Mouse (Mus musculus) embryonic facial prominence, embryonic 13.5 days (tissue): ENCODE results near the gene Hoxa6. TPM values are rescaled to one million over a fixed set of nuclear protein-coding genes. Genes with fewer than 3 reads are reported as not detected.

ENCODE experiments used
- ATAC-seq: fragments of 200-750 bp; cut with Nextera tagmentation; 2 replicates; pipeline ENCODE4 v1.8.0; 2017; ENCODE audit warnings: low read depth; ENCODE audit not compliant: insufficient number of reproducible peaks, insufficient read depth, low FRiP score, low TSS enrichment
- H3K27ac ChIP-seq: fragments of 300-500 bp; sonication (generic); 2 replicates; pipeline ENCODE4 v1.5.1; 2015; ENCODE audit warnings: moderate library complexity, mild to moderate bottlenecking, inconsistent platforms
- H3K27me3 ChIP-seq: fragments of 300-500 bp; sonication (generic); 2 replicates; pipeline ENCODE4 v1.6.1; 2015; ENCODE audit warnings: mild to moderate bottlenecking, inconsistent platforms
- H3K36me3 ChIP-seq: fragments of 300-500 bp; sonication (generic); 2 replicates; pipeline ENCODE4 v1.6.1; 2015; ENCODE audit warnings: mild to moderate bottlenecking, inconsistent platforms
- H3K4me1 ChIP-seq: fragments of 300-500 bp; sonication (generic); 2 replicates; pipeline ENCODE4 v1.6.1; 2015; ENCODE audit warnings: inconsistent platforms
- H3K4me2 ChIP-seq: fragments of 300-500 bp; sonication (generic); 2 replicates; pipeline ENCODE4 v1.6.1; 2015; ENCODE audit warnings: moderate library complexity, mild to moderate bottlenecking, inconsistent platforms
- H3K4me3 ChIP-seq: fragments of 300-500 bp; sonication (generic); 2 replicates; pipeline ENCODE4 v1.5.1; 2015; ENCODE audit warnings: mild to moderate bottlenecking, inconsistent platforms
- H3K9ac ChIP-seq: fragments of 300-500 bp; sonication (generic); 2 replicates; pipeline ENCODE4 v1.6.1; 2015; ENCODE audit warnings: mild to moderate bottlenecking, inconsistent platforms
- H3K9me3 ChIP-seq: fragments of 300-500 bp; sonication (generic); 2 replicates; pipeline ENCODE4 v1.6.1; 2016; ENCODE audit warnings: inconsistent platforms
- WGBS: fragments of 180-500 bp; shearing (Covaris S2); methylation state at CpG from one replicate; pipeline ENCODE4 v1.1.7; 2015; ENCODE audit warnings: mixed read lengths; 5-methylcytosine and 5-hydroxymethylcytosine counted together
- polyA plus RNA-seq: library from polyadenylated mRNA; unstranded; fragments of >200 nt; fragmentation: Nextera tagmentation; extraction: Ambion mirVana; gene quantifications from 2 replicates; pipeline ENCODE4 v1.2.1, GENCODE M21; 2015

Hoxa6 gene
- polyA plus RNA-seq, 1 experiment from 2014 or later: 0.81 TPM

DNA sequence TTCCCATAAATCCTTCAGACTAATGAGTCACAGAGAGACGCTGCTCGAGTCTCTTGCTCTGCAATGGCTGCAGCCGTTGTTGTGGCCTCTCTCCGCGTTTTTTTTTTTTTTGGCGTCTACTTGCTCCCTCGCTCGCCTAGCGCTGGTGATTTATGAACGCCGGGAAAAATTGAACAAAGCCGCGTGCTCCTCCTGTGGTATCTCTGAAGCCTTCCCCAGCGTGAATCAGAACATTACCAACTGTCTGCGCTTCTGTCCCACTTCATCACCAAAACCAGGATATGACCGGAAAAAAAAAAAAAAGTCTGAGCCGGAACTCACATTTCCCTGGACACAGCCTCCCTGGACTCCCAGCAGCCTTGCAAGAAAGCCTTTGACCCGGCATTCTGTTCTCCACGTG lies 23.3 kb downstream of the Hoxa6 start:
- Histone ChIP-seq H3K27ac (no peak overlapping the region), H3K4me2 (no peak overlapping the region), H3K4me1 (no peaks in the 10 kb centered on the region), H3K4me3 (no peak overlapping the region), H3K9ac (no peak overlapping the region), H3K9me3 (no peaks in the 10 kb centered on the region), H3K27me3 (peaks cover 100% of the 10 kb centered on the region), H3K36me3 (no peaks in the 10 kb centered on the region)
- no peak for ATAC-seq
- WGBS: 1% methylated on average over 19 of the region's 19 CpGs

DNA sequence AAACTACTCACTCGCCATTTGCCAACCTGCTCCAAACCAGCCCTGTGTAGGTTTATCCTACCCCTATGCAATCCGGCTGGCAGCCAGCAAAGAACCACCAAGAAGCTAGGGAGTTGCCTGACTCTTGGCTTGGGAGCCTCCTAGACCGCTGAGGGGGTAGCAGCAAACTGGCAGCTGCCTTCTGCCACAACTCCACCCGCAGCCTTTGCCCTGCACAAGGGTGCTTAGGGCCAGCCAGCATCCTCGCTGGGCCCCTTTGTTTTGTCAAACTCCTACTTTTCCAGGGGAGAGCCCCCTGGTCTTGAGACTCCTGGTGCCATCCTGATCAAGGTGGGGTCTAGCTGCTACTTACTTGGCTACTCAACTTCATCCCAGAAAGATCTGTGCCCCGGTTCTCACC lies 23.9 kb downstream of the Hoxa6 start:
- no peak for ATAC-seq
- Histone ChIP-seq H3K27me3 (peaks cover 100% of the 10 kb centered on the region), H3K9me3 (no peaks in the 10 kb centered on the region), H3K4me1 (no peaks in the 10 kb centered on the region), H3K4me3 (no peak overlapping the region), H3K9ac (no peak overlapping the region), H3K27ac (no peak overlapping the region), H3K36me3 (no peaks in the 10 kb centered on the region), H3K4me2 (no peak overlapping the region)
- WGBS: 3% methylated on average over 6 of the region's 6 CpGs

DNA sequence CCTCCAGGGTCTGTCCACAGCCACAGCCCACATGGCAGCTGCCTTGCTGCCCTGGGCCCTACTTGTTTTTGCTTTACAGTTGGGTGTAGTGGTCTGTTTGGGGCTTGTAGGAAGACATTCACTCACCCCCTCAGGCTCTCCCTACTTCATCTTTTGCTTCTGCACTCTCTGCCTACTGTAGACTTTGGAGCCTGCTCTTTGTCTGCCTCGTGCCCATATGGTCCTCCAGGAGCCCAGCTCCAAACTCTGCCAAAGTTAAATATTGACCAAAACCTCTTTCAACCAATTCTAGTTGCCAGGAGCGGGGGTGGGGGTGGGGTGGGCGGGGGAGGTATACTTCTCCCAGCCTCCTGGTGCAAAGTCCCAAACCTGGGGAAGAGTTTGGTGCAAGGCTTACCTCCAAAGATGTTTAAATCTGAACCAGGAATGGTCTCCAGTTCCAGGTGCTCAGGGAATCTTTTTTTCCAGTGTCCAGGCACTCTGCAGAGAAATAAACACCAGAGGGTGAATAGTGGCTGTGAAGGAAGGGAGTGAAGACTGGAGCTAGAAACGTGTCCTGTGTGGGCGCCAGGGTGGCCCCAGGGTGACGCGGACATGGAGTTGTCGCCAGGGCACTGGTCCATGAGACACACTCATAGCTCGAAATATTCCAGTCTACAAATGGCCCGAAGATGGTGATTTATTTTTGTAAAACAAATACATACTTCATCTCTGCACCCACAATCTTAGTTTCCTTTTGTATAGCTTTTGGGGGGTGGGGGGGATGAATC lies 25.0 kb downstream of the Hoxa6 start:
- Histone ChIP-seq H3K9me3 (no peaks in the 10 kb centered on the region), H3K4me2 (no peak overlapping the region), H3K27ac (no peak overlapping the region), H3K36me3 (no peaks in the 10 kb centered on the region), H3K4me3 (no peak overlapping the region), H3K27me3 (peaks cover 100% of the 10 kb centered on the region), H3K4me1 (no peaks in the 10 kb centered on the region), H3K9ac (no peak overlapping the region)
- 10% methylated on average over 10 of the region's 10 CpGs for WGBS
- no peak for ATAC-seq

DNA sequence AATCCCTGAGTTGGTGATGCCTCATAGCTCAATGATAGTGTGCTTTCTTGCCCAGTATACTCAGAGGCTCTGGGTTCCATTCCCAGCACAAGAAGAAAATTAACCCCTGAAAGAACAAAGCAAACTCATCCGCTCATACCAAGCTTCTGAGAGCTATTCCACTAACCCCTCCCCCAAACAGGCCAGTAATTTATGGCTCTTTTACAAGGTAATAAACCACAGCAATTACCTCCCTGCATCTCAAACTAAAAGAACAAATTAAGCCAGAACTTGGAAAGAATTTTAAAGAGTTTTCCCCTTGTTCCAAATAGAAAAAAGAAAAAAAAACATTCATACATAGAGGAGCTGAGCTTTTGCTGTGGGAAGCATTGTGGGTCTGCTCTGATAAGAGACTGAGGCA lies 25.7 kb downstream of the Hoxa6 start:
- H3K27ac ChIP-seq: no peak overlapping the region
- H3K36me3 ChIP-seq: no peaks in the 10 kb centered on the region
- 5% methylated on average over 1 of the region's 1 CpGs for WGBS
- H3K9me3 ChIP-seq: no peaks in the 10 kb centered on the region
- no peaks in the 10 kb centered on the region for H3K4me1 ChIP-seq
- no peak overlapping the region for H3K4me2 ChIP-seq
- ATAC-seq: no peak
- no peak overlapping the region for H3K4me3 ChIP-seq
- H3K9ac ChIP-seq: no peak overlapping the region
- peaks cover 100% of the 10 kb centered on the region for H3K27me3 ChIP-seq

DNA sequence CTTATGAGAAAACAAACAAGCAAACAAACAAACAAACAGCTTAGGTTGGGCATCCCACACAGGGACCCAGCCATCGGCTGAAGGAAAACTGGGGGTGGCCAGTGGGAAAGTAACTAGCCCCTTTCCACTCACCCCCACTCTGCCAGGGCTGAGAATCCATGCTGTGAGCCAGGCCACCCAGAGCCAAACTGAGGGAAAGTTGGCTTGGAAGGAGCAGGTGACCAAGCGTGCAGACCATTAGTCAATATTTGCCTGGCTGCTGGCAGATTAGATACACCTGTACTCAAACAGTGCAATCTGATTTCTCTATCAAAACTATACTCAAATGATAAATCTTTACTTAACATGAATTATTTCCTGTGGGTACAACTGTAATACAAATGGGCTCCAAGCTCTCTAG lies 26.5 kb downstream of the Hoxa6 start:
- Histone ChIP-seq H3K4me3 (no peak overlapping the region), H3K27ac (no peak overlapping the region), H3K27me3 (peaks cover 100% of the 10 kb centered on the region), H3K4me1 (no peaks in the 10 kb centered on the region), H3K36me3 (no peaks in the 10 kb centered on the region), H3K9ac (no peak overlapping the region), H3K9me3 (no peaks in the 10 kb centered on the region), H3K4me2 (no peak overlapping the region)
- no peak for ATAC-seq
- 17% methylated on average over 2 of the region's 2 CpGs for WGBS

DNA sequence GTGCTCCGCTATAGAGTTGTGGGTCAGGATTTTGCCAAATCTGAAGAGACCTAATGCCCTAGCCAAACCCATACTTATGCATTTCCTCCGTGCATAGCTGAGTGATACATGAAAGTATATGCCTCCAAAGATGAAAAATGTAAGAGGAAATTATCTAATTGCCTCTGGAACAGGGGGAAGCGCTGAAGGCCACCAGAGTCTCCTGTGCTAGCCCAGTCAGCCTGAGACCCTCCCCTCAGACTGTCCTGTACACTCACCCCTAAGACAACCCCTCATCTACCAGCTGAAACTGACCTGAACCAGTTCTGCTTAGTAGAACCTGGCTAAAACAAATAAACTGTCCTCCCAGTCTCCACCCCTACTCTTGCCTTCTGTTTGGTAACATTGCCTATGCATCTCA lies 27.8 kb downstream of the Hoxa6 start:
- no peaks in the 10 kb centered on the region for H3K9me3 ChIP-seq
- H3K4me1 ChIP-seq: no peaks in the 10 kb centered on the region
- H3K9ac ChIP-seq: no peak overlapping the region
- peaks cover 100% of the 10 kb centered on the region for H3K27me3 ChIP-seq
- no peak for ATAC-seq
- 2% methylated on average over 3 of the region's 3 CpGs for WGBS
- no peaks in the 10 kb centered on the region for H3K36me3 ChIP-seq
- no peak overlapping the region for H3K4me2 ChIP-seq
- H3K27ac ChIP-seq: no peak overlapping the region
- no peak overlapping the region for H3K4me3 ChIP-seq

DNA sequence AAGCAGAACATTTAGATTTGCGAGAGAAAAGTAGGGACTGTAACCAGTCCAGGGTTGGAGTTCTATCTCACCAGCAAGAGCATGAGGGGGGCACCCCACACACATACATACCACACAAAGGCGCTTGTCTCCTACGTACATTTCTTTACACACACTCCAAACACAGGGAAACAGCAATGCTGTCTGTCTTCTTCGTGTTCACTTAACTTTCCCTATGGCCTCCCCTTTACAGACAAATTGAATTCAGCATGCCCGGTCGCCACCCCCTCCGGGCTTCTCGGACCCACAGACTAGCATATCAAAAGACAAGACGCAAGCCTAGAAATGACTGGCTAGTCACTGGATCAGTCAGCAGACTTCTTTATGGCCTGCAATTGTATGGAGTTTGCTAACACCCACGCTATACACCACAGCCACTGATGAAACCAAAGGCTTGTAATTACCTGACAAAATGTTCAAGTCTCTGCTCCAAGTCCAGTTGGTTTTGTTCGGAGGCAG lies 28.3 kb downstream of the Hoxa6 start:
- H3K9ac ChIP-seq: no peak overlapping the region
- no peaks in the 10 kb centered on the region for H3K9me3 ChIP-seq
- no peak for ATAC-seq
- peaks cover 100% of the 10 kb centered on the region for H3K27me3 ChIP-seq
- H3K27ac ChIP-seq: no peak overlapping the region
- 1% methylated on average over 11 of the region's 11 CpGs for WGBS
- no peaks in the 10 kb centered on the region for H3K36me3 ChIP-seq
- no peaks in the 10 kb centered on the region for H3K4me1 ChIP-seq
- H3K4me2 ChIP-seq: no peak overlapping the region
- H3K4me3 ChIP-seq: no peak overlapping the region

DNA sequence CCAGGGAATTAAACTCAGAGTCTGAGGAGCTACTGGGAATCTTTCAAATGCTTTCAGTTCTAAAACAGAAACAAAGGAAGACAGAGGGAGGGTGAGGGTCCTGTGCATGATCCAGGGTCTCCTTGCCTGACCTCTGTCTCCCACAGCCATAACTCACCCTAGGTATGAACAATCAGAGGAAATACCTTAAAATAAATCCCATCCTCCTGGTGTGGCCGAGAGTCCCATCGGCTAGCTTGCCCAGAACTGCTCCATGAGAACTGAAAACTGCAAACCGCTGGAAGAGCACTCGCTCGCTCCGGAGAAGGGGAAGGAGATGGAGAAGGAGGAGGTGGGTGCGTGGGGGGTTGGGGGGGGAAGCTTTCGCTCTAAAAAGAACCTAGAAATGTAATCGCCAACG lies 28.8 kb downstream of the Hoxa6 start:
- Histone ChIP-seq H3K4me3 (no peak overlapping the region), H3K27ac (no peak overlapping the region), H3K4me2 (no peak overlapping the region), H3K9ac (no peak overlapping the region), H3K27me3 (peaks cover 100% of the 10 kb centered on the region), H3K36me3 (no peaks in the 10 kb centered on the region), H3K9me3 (no peaks in the 10 kb centered on the region), H3K4me1 (no peaks in the 10 kb centered on the region)
- ATAC-seq: no peak
- WGBS: 2% methylated on average over 10 of the region's 10 CpGs

DNA sequence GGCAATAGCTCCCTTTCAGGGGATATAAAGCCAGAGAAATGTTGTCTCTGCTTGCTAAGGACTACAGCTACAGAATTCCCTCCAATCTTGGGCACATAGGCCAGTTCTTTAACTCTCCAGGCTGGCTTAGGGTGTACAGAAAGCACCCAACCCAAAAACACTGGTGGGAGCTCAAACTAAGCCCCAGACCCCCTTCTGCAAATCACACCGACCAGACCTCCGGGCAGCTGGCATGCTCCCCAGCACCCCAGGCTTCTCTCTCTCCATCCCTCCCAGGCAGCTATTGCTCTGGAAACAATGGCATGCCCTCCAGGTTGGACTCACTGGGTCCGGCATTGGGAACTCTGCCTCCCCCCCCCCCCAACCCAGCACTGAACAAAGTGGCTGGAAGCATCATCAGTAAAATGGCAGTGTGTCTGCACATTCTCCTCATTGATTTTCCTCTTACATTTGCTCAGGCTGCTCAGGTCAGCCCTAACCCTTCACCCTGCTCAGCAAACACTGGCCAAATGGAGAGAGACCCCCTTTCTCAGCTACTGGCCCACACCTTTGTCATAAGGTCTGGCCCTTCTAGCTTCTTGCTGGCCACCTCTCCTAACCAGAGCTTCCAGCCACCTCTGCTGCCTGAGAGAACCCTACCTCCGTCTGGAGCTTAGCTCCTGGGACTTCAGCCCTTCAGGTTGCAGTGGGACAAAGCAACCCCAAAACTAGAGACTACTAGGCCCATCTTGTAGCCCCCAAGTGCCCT lies 29.4 kb downstream of the Hoxa6 start:
- H3K27me3 ChIP-seq: peaks cover 99% of the 10 kb centered on the region
- no peak for ATAC-seq
- no peak overlapping the region for H3K4me3 ChIP-seq

DNA sequence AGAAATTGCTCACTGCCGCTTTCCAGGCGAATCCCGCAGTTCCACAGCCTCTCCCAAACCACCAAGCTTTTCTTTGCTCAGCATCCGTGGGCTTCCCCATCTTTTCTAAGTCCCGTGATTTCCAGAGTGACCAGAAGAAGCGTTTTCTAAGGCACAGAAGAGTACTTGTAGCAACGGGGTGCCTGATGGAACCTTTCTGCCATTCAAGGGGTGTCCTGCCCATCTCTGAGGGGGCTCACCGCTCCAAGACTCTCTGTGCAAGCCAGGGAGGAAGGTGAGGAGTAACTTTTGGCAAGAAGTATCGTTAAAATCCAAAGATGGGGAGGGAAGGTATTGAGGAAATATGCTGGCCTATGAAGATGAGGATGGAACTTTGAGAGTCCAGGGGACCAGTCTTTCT lies 30.7 kb downstream of the Hoxa6 start:
- Histone ChIP-seq H3K9me3 (no peaks in the 10 kb centered on the region), H3K36me3 (no peaks in the 10 kb centered on the region), H3K9ac (no peak overlapping the region), H3K4me3 (no peak overlapping the region), H3K27ac (no peak overlapping the region), H3K27me3 (peaks cover 99% of the 10 kb centered on the region), H3K4me2 (no peak overlapping the region), H3K4me1 (peaks cover 1% of the 10 kb centered on the region; the same call in 1 of the 2 replicates)
- no peak for ATAC-seq
- 1% methylated on average over 9 of the region's 9 CpGs for WGBS

More for the DNA sequence above, 29.4 kb downstream of the Hoxa6 start:
- no peak overlapping the region for H3K27ac ChIP-seq
- no peaks in the 10 kb centered on the region for H3K4me1 ChIP-seq
- no peaks in the 10 kb centered on the region for H3K36me3 ChIP-seq
- H3K9me3 ChIP-seq: no peaks in the 10 kb centered on the region
- H3K4me2 ChIP-seq: no peak overlapping the region
- H3K9ac ChIP-seq: no peak overlapping the region
- 0% methylated on average over 4 of the region's 4 CpGs for WGBS

DNA sequence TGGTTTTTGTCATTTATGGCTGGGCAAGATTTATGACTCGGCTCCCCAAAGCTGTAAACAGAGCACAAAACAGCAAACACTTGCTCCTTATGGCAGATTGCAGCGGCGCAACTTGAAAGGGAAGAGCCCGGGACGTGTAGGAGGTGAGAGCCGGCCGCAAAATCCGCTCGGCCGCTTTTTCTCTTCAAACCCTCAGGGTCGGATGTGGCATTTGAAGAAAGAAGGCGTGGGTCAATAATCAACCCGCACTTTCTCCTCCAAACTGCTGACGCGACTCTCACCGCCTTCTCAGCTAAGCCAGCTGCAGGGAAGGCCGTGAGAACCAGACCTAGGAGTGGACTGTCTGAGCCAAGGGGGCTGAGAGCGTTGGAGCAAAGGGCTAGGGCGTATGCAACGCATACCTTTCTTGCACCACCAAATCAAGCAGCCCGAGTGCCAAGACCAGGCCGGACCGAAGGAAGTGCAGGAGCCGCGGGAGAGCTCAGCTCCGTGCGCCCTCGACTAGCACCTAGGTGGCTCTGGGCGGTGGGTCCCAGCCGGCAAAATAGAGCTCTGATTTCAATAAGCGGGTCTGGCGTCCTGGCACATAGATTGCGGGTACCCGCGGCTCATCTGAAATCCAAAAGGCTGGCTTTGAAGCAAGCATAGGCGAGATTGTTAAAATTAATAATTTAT lies 31.3 kb downstream of the Hoxa6 start, which contains the start of gene 5730596B20Rik:
TSS of gene 5730596B20Rik (plus strand) at position 438 of the 675 bp plus-strand sequence.
- H3K27me3 ChIP-seq: peaks cover 99% of the 10 kb centered on the region
- no peak within 1 kb of the TSS for H3K4me2 ChIP-seq
- no peak within 1 kb of the TSS for H3K27ac ChIP-seq
- no peak for ATAC-seq
- H3K9ac ChIP-seq: no peak within 1 kb of the TSS
- no peak within 1 kb of the TSS for H3K4me3 ChIP-seq
- peaks cover 7% of the 10 kb centered on the region for H3K4me1 ChIP-seq
- H3K36me3 ChIP-seq: no peaks in the 10 kb centered on the region
- H3K9me3 ChIP-seq: no peaks in the 10 kb centered on the region
- under 1% methylated on average over 36 of the region's 36 CpGs for WGBS
